In genomic region chr14:41140686-41141085, GRCm38 (mm10) we compare ENCODE assay signal across 50 mouse cellular contexts. TPM values are rescaled to one million over a fixed set of nuclear protein-coding genes. Genes with fewer than 3 reads are reported as not detected.
"Had no signal": no experiment of that assay in that cellular context is flagged by ENCODE, and none has a peak within 500 bp of the region (broad histone marks: within the 10 kb centered on the region; RNA-seq: fewer than 3 reads in every experiment).

No protein-coding gene starts in this region.

- H3K27ac ChIP-seq: heart, adult 2 months; heart, embryonic 10.5 days; heart, embryonic 13.5 days; heart, embryonic 15.5 days; hindbrain, embryonic 10.5 days; hindbrain, embryonic 12.5 days; hindbrain, embryonic 13.5 days; hindbrain, embryonic 14.5 days; hindbrain, embryonic 15.5 days; hindbrain, postnatal 0 days; intestine, embryonic 15.5 days; kidney, embryonic 15.5 days; kidney, postnatal 0 days; layer of hippocampus, adult 2 months had no signal

- H3K9ac ChIP-seq: heart, embryonic 12.5 days; heart, embryonic 13.5 days; heart, embryonic 15.5 days; hindbrain, embryonic 12.5 days; hindbrain, embryonic 13.5 days; hindbrain, embryonic 14.5 days; hindbrain, embryonic 15.5 days; intestine, embryonic 15.5 days; kidney, embryonic 15.5 days had no signal

- H3K27me3 ChIP-seq: heart, embryonic 12.5 days; heart, embryonic 13.5 days; heart, embryonic 15.5 days; hindbrain, embryonic 12.5 days; hindbrain, embryonic 13.5 days; hindbrain, embryonic 15.5 days; intestine, embryonic 15.5 days; kidney, embryonic 15.5 days had no signal

- ATAC-seq: hindbrain, embryonic 16.5 days; hindbrain, postnatal 0 days; inflammation-experienced regulatory T-cells, adult 6 months; intestine, embryonic 15.5 days; intestine, embryonic 16.5 days; intestine, postnatal 0 days had no signal

- H3K4me3 ChIP-seq: heart, adult 2 months; heart, embryonic 10.5 days; heart, embryonic 12.5 days; heart, embryonic 13.5 days; heart, embryonic 15.5 days; hindbrain, embryonic 10.5 days; hindbrain, embryonic 12.5 days; hindbrain, embryonic 13.5 days; hindbrain, embryonic 15.5 days; intestine, embryonic 15.5 days; kidney, embryonic 15.5 days; layer of hippocampus, adult 2 months had no signal

- H3K9me3 ChIP-seq: heart, embryonic 10.5 days; heart, embryonic 12.5 days; heart, embryonic 13.5 days; heart, embryonic 15.5 days; hindbrain, embryonic 10.5 days; hindbrain, embryonic 12.5 days; hindbrain, embryonic 13.5 days; hindbrain, embryonic 15.5 days; intestine, embryonic 15.5 days; kidney, embryonic 15.5 days had no signal

- H3K4me1 ChIP-seq: heart, embryonic 10.5 days; heart, embryonic 12.5 days; heart, embryonic 13.5 days; heart, embryonic 15.5 days; hindbrain, embryonic 10.5 days; hindbrain, embryonic 12.5 days; hindbrain, embryonic 13.5 days; hindbrain, embryonic 15.5 days; intestine, embryonic 15.5 days; kidney, embryonic 15.5 days had no signal

- H3K4me2 ChIP-seq: heart, embryonic 11.5 days; heart, embryonic 12.5 days; heart, embryonic 13.5 days; heart, embryonic 15.5 days; hindbrain, embryonic 12.5 days; hindbrain, embryonic 13.5 days; hindbrain, embryonic 14.5 days; hindbrain, embryonic 15.5 days; intestine, embryonic 15.5 days; kidney, embryonic 15.5 days had no signal

- DNase-seq: heart, adult 2 months; heart, postnatal 10 days; heart, postnatal 14 days; heart, postnatal 36 days; heart, postnatal 4 days; kidney, adult 11 months; kidney, adult 18-20 months; kidney, adult 8-10 months; kidney, adult 9 months; kidney, postnatal 10 days; kidney, postnatal 14 days; kidney, postnatal 25 days; kidney, postnatal 36 days; kidney, postnatal 4 days; layer of hippocampus, adult 9-11 months; layer of hippocampus, postnatal 36 days had no signal

- H3K36me3 ChIP-seq: heart, embryonic 10.5 days; heart, embryonic 12.5 days; heart, embryonic 13.5 days; heart, embryonic 15.5 days; hindbrain, embryonic 10.5 days; hindbrain, embryonic 12.5 days; hindbrain, embryonic 13.5 days; hindbrain, embryonic 15.5 days; intestine, embryonic 15.5 days; kidney, embryonic 15.5 days had no signal

RNA-seq across cellular contexts. Expression of gene Sftpa1, which starts 9.1 kb away (rescaled TPM):
- total RNA-seq: heart, adult 2 months; heart, postnatal 36 days; heart, postnatal 4 days; hematopoietic stem cell, adult 5-6 weeks; hindbrain, postnatal 0 days; layer of hippocampus, adult 18-20 months; layer of hippocampus, adult 2 months; layer of hippocampus, adult 8-10 months; layer of hippocampus, postnatal 10 days; layer of hippocampus, postnatal 14 days; layer of hippocampus, postnatal 25 days; layer of hippocampus, postnatal 36 days; left cerebral cortex, adult 18-20 months had no signal
- polyA plus RNA-seq: hindbrain, embryonic 10.5 days; hindbrain, embryonic 11.5 days; hindbrain, embryonic 12.5 days; hindbrain, embryonic 13.5 days; hindbrain, embryonic 14.5 days; hindbrain, embryonic 15.5 days; hindbrain, embryonic 16.5 days; hindbrain, postnatal 0 days; inflammation-experienced regulatory T-cells, adult 6 months; intestine, embryonic 14.5 days; intestine, embryonic 16.5 days; kidney, embryonic 14.5 days; kidney, embryonic 15.5 days; large intestine, adult 2 months had no signal

RNA-seq across cellular contexts. Expression of gene Mbl1, which starts 10.6 kb away (rescaled TPM):
- total RNA-seq: heart, adult 2 months; heart, adult 8-10 months; heart, postnatal 10 days; heart, postnatal 14 days; heart, postnatal 36 days; heart, postnatal 4 days; hematopoietic stem cell, adult 5-6 weeks; hindbrain, postnatal 0 days; layer of hippocampus, adult 18-20 months; layer of hippocampus, adult 2 months; layer of hippocampus, adult 8-10 months; layer of hippocampus, postnatal 10 days; layer of hippocampus, postnatal 14 days; layer of hippocampus, postnatal 25 days; layer of hippocampus, postnatal 36 days; left cerebral cortex, adult 18-20 months had no signal
- polyA plus RNA-seq: heart, adult 2 months; heart, embryonic 11.5 days; heart, embryonic 13.5 days; heart, embryonic 14.5 days; heart, embryonic 15.5 days; heart, embryonic 16.5 days; heart, postnatal 0 days; hindbrain, embryonic 10.5 days; hindbrain, embryonic 11.5 days; hindbrain, embryonic 12.5 days; hindbrain, embryonic 13.5 days; hindbrain, embryonic 14.5 days; hindbrain, embryonic 15.5 days; hindbrain, embryonic 16.5 days; hindbrain, postnatal 0 days; inflammation-experienced regulatory T-cells, adult 6 months; intestine, embryonic 14.5 days; intestine, postnatal 0 days; kidney, embryonic 14.5 days; kidney, postnatal 0 days; large intestine, adult 2 months had no signal

RNA-seq across cellular contexts. Expression of gene Mat1a, which starts 35.9 kb away (rescaled TPM):
- total RNA-seq: heart, adult 2 months; heart, postnatal 10 days; heart, postnatal 36 days; hematopoietic stem cell, adult 5-6 weeks; hindbrain, postnatal 0 days; layer of hippocampus, adult 18-20 months; layer of hippocampus, adult 2 months; layer of hippocampus, postnatal 10 days; layer of hippocampus, postnatal 14 days; layer of hippocampus, postnatal 25 days; layer of hippocampus, postnatal 36 days; left cerebral cortex, adult 18-20 months had no signal
- polyA plus RNA-seq: hindbrain, embryonic 10.5 days; hindbrain, embryonic 11.5 days; hindbrain, embryonic 12.5 days; hindbrain, embryonic 13.5 days; hindbrain, embryonic 14.5 days; hindbrain, embryonic 15.5 days; hindbrain, embryonic 16.5 days; hindbrain, postnatal 0 days; inflammation-experienced regulatory T-cells, adult 6 months; kidney, embryonic 14.5 days; large intestine, adult 2 months had no signal

RNA-seq across cellular contexts. Expression of gene Sftpd, which starts 44.3 kb away (rescaled TPM):
- total RNA-seq: heart, adult 2 months; heart, adult 8-10 months; heart, postnatal 10 days; heart, postnatal 36 days; heart, postnatal 4 days; hematopoietic stem cell, adult 5-6 weeks; hindbrain, postnatal 0 days; layer of hippocampus, adult 18-20 months; layer of hippocampus, adult 2 months; layer of hippocampus, adult 8-10 months; layer of hippocampus, postnatal 10 days; layer of hippocampus, postnatal 14 days; layer of hippocampus, postnatal 25 days; layer of hippocampus, postnatal 36 days; left cerebral cortex, adult 18-20 months had no signal
- polyA plus RNA-seq: heart, embryonic 10.5 days; heart, embryonic 11.5 days; heart, embryonic 12.5 days; heart, embryonic 13.5 days; heart, embryonic 14.5 days; heart, embryonic 15.5 days; hindbrain, embryonic 10.5 days; hindbrain, embryonic 11.5 days; hindbrain, embryonic 12.5 days; hindbrain, embryonic 13.5 days; hindbrain, embryonic 14.5 days; hindbrain, embryonic 15.5 days; hindbrain, embryonic 16.5 days; hindbrain, postnatal 0 days; inflammation-experienced regulatory T-cells, adult 6 months; intestine, embryonic 14.5 days; intestine, embryonic 15.5 days; kidney, embryonic 14.5 days; kidney, embryonic 15.5 days; large intestine, adult 2 months had no signal
